Mouse (Mus musculus): ENCODE data around the gene Laptm4a.

Laptm4a gene

GRCm38 (mm10) chr12:8921394-8922368, at the start of gene Laptm4a:
TSS of gene Laptm4a (plus strand) at chr12:8921664.
- DNase-seq, result peak; percentile 98

DNA sequence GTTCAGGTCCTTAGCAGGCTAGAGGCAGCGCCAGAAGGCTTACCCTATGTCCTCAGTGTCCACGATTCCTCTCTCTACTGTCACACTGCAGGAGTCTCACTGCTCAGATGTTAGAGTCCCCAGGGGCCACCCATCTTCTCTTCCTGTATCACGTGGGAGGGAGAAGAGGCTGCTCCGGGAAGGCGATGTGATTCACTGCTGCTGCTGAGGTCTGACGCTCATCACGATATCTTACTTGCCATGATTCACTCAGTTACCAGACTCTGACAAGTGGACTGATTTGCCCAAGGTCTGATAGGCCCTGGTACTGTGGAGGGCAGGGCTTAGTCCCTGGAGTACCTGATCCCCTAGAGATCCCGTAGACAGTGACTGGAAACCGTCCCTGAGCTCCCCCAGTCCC, 45.9 kb upstream of the Laptm4a start:
- DNase-seq, result no peak

GRCm38 (mm10) chr12:8876865-8877264, 44.6 kb upstream of the Laptm4a start:
- peak; percentile 84 for DNase-seq

DNA sequence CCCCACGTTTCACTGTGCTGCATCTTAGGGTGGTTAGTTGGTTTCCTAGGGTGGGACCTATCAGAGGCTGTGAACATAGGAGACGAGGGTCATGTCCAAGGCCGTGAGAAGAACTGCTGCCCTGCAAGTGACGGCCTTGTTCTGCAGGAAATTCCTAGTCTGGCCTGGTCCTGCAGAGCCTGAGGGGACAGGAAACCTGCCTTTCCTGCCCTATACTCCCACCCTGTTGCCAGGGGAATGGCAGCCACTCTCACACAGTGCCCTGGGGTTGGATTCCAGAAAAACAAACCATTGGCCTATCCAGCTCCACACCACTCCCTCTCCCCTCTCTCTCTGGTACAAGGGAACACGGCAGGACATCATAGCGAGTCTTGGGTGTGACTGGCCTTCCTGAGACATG, 44.1 kb upstream of the Laptm4a start:
- no peak for DNase-seq

DNA sequence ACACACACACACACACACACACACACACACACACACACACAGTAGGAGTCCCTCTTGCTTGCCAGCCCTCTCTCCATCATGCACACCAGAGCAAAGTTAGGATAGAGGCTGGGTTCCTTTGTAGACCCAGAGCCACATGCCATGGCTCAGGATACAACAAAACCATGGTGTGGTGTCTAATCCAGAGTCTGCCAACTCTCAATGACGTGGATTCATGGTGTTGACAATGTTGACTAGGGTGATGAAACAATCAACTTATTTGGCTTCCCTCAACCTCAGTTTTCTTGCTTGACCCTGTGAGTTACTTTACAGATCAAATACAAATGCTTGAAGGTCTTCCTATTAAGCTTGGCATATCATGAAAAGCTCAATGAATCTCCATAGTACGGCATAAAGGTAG, 42.7 kb upstream of the Laptm4a start:
- no peak for DNase-seq

DNA sequence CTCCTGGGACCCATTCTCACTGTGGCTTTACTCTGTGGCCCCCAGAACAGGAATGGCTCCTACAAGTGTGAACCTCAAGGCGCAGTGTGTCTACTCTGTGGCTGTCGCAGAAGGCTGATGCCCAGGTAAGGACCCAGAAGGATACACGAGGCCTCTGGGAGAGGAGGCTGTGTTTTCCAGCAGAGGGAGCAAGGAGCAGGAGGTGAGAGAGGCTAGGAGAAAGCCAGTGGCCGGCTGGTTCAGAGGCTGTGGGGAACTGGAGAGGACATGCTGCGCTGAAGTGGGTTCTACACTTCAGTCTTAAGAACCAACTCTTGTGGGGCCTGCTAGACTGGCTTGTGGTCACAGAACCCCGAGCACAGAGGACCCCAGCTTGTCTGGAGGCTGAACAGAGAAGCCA, 42.1 kb upstream of the Laptm4a start:
- no peak for DNase-seq

DNA sequence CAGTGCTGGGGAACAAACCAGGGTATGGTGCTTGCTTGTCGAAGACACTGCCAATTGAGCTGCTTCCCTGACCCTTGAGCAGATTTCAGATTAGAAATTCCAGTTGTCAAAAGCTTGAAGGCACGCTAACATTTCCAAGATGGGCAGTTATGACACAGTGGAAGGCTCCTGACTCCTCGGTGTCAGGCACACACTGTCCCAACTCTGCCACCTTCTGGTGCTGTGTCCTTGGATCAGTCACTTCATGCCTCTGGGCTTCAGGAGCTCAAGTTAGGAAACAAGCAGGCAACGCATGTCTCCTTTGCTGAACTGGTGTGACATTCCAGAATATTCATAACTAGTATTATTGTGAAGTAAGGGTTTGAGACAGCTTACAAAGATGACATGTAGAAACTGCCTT, 39.7 kb upstream of the Laptm4a start:
- DNase-seq, result peak; percentile 57

DNA sequence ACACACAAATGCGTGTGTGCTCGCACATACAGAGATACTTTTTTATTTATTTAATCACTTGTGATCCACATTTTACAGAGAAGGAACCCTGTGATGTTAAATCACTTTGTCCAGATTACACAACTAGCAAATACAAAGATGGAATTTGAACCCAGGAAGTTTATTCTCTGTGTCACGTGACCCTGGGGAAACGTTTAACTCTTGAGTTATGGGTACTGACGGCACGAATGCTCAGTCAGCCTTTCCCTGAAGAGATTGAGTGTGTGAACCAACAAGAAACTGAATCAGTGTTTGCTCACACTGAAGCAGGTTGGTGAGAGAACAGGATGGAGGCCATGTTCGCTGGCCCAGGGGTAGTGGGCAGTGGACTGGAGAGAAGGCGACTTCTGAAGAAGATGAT, 39.1 kb upstream of the Laptm4a start:
- DNase-seq, result no peak

- DNase-seq, result no peak
Measured at GRCm38 (mm10) chr12:8884426-8885145, 36.9 kb upstream of the Laptm4a start.

DNA sequence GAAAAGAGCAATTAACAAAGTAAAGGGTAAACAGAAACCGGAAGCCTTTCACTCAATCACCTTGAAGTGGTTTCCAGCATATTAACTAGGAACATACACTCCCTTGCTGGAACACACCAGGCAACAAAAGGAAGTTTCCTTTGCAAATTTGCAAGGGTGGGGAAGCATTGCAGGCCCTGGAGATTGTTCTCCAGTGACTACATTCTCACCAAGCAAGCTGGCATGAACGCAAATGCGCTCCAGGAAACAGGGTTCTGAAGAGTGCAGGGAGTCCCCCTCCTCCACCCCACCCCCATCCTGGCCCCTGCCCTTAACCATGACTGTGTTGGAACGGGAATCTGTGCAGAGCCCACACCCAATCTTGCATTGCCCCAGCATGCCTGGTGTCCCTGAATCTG, 36.3 kb upstream of the Laptm4a start:
- no peak for DNase-seq

GRCm38 (mm10) chr12:8885950-8886349, 35.5 kb upstream of the Laptm4a start:
- DNase-seq, result no peak

GRCm38 (mm10) chr12:8888445-8888844, 33.0 kb upstream of the Laptm4a start:
- DNase-seq, result no peak

GRCm38 (mm10) chr12:8889117-8889665, 32.3 kb upstream of the Laptm4a start:
- DNase-seq, result peak; percentile 80

GRCm38 (mm10) chr12:8892876-8893532, 28.5 kb upstream of the Laptm4a start:
- DNase-seq, result no peak

GRCm38 (mm10) chr12:8897140-8897539, 24.3 kb upstream of the Laptm4a start:
- DNase-seq, result no peak

GRCm38 (mm10) chr12:8898879-8899785, 22.3 kb upstream of the Laptm4a start:
- no peak for DNase-seq

- no peak for DNase-seq
Measured at GRCm38 (mm10) chr12:8900107-8900698, 21.3 kb upstream of the Laptm4a start.

- no peak for DNase-seq
Measured at GRCm38 (mm10) chr12:8900919-8901663, 20.4 kb upstream of the Laptm4a start.

GRCm38 (mm10) chr12:8901934-8902333, 19.5 kb upstream of the Laptm4a start:
- no peak for DNase-seq

DNA sequence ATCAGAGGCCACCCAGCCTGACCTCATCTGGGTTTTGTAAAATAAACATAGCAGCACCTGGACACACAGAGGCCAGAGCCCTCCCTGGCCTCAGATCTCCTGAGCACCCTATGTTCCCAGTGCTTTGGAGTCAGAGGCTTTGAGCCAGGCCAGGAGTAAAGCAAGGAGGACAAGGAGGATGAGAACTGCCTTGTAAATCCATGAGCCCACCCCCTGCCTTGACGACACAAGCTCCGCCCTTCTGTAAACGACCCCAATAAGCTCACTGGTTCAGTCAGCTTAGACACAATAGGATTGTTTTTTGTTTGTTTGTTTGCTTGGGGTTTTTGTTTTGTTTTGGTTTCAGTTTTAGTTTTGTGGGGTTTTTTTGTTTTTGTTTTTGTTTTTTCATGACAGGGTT, 19.0 kb upstream of the Laptm4a start:
- DNase-seq, result no peak

Measured in kidney, adult 18-20 months (tissue).